Mouse (Mus musculus): ENCODE results near the gene Calu. TPM values are rescaled to one million over a fixed set of nuclear protein-coding genes. Genes with fewer than 3 reads are reported as not detected.

Gene Calu
- polyA plus RNA-seq, 1 experiment from 2014 or later = 126 TPM

- no peak overlapping the region for H3K27ac ChIP-seq
- H3K4me3 ChIP-seq (ENCODE audit: inconsistent target) = no peak overlapping the region
- 86% methylated on average over 8 of the region's 8 CpGs for WGBS (ENCODE audit: missing documents)
- no peaks in the 10 kb centered on the region for H3K36me3 ChIP-seq (ENCODE audit: inconsistent target)
- no peaks in the 10 kb centered on the region for H3K79me2 ChIP-seq (ENCODE audit: inconsistent target)
Measured at GRCm38 (mm10) chr6:29425118-29425517, 77.2 kb downstream of the Calu start.

- Histone ChIP-seq H3K36me3 (ENCODE audit: inconsistent target) (no peaks in the 10 kb centered on the region), H3K4me3 (ENCODE audit: inconsistent target) (no peak overlapping the region), H3K79me2 (ENCODE audit: inconsistent target) (no peaks in the 10 kb centered on the region), H3K27ac (no peak overlapping the region)
- 93% methylated on average over 6 of the region's 6 CpGs for WGBS (ENCODE audit: missing documents)
Measured at GRCm38 (mm10) chr6:29426331-29426730, 78.5 kb downstream of the Calu start.

Other genes starting within 250 kb of the Calu start
- 22.8 to 29.6 TPM (median 25.3 TPM) in 3 replicates for gene Rbm28, start 183.1 kb upstream of the Calu start, polyA plus RNA-seq (2018)
- not detected in 3 replicates for gene Prrt4, start 168.5 kb upstream of the Calu start, polyA plus RNA-seq (2018)
- 7.3 to 22.6 TPM (median 9.2 TPM) in 3 replicates for gene Impdh1, start 131.7 kb upstream of the Calu start, polyA plus RNA-seq (2018)
- gene Hilpda, start 75.6 kb upstream of the Calu start, polyA plus RNA-seq (2018) = 5.8 to 22.2 TPM (median 7.5 TPM) in 3 replicates
- gene Fam71f2, start 68.5 kb upstream of the Calu start, polyA plus RNA-seq (2018) = not detected in 3 replicates
- gene Fam71f1, start 28.9 kb upstream of the Calu start, polyA plus RNA-seq (2018) = not detected in 3 replicates
- not detected in 3 replicates for gene Opn1sw, start 40.4 kb downstream of the Calu start, polyA plus RNA-seq (2018)
- not detected in 3 replicates for gene Ccdc136, start 48.2 kb downstream of the Calu start, polyA plus RNA-seq (2018)
- gene Flnc, start 85.2 kb downstream of the Calu start, polyA plus RNA-seq (2018) = not detected in 3 replicates
- gene Atp6v1f, start 119.6 kb downstream of the Calu start, polyA plus RNA-seq (2018) = 222 to 392 TPM (median 370 TPM) in 3 replicates
- not detected in 3 replicates for gene Atp6v1fnb, start 123.4 kb downstream of the Calu start, polyA plus RNA-seq (2018)
- 0.28 TPM in 1 of 3 replicates, not detected in the others for gene Kcp, start 159.9 kb downstream of the Calu start, polyA plus RNA-seq (2018)
- gene Irf5, start 178.6 kb downstream of the Calu start, polyA plus RNA-seq (2018) = 132 to 204 TPM (median 202 TPM) in 3 replicates